Mouse (Mus musculus) thymus, postnatal 4 days (tissue): ENCODE measurements around the gene Tnip1.

Experiments
- DNase-seq: peaks from one replicate; pipeline ENCODE4 v3.0.0; 2021

Gene Tnip1

DNA sequence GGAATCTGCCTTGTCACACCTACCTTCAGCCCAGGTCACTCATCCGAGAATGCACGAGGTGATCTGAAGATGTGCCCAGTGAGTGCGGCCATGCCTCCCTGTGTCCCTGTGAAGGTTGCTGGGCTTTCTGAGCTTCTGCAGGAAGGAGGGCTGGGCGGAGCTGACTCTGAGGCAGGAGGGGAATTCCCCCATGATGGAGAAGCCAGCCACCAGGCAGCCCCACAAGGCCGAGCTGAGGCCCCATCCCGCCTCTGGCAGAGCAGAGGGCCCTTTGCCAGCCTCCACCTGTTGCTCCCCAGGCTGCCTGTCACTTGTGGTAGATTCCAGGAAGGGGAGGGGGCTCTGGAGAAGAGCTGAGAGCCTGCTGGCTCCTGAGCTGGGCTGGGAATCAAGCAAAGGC is at the start of gene Tnip1:
Gene Tnip1 (minus strand): TSS at position 108 of the 400 bp plus-strand sequence.
- peak; percentile 58 for DNase-seq

DNA sequence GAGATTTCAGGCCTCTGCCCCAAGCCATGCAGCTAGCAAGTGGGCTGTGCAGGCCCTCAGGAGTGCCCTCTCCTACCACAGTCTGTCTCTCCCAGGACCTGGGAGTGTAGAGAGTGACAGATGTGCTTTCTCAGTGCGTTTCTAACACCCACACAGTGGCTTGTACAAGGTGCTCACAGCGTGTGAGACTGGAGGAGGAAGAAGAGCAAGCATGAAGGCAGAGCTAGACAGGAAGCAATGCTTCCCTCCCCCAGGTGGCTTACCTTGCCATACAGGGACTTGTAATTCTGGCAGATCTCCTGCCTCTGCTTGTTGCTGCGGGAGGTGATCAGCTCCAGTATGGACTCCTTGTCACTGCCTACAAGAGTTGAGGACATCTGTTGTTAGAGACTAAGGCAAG is 48.7 kb upstream of the Tnip1 start:
- peak; percentile 25 for DNase-seq

DNA sequence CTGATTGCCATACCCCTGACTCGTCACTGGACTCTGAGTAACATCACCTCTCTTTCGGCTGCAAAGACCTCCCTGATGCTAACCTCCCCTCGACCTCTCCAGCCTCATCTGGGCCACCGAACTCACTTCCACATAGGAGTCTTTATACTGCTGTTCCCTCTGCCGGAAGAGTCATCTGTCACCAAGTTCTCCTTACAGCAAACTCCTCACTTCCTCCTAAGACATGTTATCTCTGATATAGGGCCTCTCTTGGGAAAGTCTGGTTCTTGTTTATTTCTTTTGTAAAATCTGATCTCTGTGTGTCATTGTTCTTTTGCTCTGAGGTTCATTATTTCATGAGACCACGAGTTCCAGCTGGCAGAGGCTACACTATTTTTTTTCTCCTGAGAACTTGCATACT is 45.5 kb upstream of the Tnip1 start:
- no peak for DNase-seq

DNA sequence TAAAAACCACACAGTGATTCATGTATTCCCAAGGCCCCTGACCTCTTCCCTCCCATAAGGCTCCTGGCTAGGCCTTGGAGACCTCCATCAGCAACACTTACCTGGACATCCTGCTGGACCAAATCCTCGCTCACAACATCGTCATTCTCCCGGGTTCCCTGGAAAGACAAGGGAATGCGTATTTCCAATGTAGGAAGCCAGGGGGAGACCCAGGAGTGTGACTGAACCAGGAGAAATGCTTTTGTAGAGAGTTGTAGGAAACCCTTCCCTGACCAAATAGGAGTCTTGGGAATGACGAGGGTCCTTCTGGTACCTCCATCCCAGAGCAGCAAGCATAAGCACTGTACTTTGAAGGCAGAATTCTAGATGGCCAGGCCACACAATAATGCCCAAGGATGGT is 43.0 kb upstream of the Tnip1 start:
- DNase-seq, result no peak

DNA sequence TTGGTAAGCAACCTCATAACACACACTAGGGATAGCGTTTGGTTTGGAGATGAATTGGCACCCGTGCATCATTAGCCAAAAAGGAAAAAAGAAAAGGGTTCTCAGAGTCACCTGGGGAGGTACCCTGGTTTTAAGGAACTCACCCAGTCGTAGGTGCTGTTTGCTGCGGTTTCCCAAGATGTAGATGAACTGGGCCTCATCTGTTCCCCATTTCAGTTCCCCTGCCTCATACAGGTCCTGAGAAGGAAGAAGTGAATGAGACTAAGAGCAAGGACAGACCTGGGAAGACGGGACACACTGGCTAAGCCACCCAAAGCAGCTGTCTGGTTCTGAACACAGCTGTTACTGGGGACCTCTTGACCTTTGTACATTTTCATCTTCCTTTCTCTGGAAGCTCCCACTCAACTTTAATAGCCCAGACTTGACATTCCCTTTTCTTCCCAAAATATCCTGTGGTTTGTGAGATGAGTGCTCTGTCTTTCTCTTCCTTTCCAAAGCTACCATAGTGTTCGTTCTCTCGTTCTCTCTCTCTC is 42.3 kb upstream of the Tnip1 start:
- no peak for DNase-seq

DNA sequence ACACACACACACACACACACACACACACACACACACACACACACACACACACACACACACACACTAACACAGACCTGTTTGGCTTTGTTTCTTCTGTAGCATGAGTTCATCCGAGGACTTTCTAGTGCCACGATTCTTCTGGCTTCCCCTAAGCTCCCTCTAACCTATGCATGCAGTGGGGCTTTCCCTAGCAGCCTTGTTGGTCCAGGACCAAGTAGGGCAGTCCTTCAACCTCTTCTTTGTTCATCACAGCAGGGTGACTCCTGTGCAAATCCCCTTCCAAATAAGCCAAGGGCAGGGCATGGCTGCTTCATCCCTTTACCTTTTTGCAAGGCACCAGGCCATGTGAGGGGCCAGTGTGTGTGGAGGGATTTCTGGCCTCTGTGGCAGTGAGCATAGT is 36.0 kb upstream of the Tnip1 start:
- DNase-seq, result no peak

DNA sequence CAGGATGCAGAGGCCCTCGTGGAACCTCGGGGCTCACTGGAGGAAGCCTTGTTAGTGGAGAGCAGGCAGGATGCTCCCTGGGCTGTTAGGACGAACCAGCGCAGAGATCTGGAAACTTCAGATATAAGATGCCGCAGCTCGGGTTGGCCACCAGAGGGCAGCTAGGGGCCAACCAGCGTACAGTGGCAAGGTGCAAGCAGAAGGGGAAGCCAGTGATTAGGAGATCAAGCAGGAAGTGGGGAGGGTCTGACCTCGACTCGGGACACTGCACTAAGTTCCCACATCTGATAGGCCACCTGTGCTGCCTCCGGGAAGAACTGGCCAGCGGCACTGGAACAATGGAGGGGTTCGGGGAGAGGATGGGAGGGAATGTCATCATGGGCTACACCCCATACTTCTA is 35.6 kb upstream of the Tnip1 start:
- peak; percentile 76 for DNase-seq

DNA sequence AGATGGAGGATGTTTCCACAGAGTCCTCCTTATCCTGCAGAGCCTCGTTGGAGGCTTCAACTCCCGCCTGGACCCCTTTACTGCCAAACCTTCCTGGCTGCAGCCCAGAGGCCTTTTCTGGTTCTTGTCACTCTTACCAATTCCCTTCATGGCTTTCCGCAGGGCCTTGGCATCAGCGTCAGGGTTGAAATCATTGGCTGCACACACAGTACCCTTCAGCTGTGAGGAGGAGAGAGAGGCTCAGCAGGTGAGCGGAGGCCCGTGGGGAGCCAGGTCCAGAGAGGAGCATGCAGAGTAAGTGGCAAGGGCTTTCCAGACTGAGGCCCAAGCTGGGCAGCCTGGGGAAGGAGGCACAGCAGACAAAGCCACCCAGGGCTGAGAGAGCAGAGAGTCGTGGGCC is 33.5 kb upstream of the Tnip1 start:
- no peak for DNase-seq

DNA sequence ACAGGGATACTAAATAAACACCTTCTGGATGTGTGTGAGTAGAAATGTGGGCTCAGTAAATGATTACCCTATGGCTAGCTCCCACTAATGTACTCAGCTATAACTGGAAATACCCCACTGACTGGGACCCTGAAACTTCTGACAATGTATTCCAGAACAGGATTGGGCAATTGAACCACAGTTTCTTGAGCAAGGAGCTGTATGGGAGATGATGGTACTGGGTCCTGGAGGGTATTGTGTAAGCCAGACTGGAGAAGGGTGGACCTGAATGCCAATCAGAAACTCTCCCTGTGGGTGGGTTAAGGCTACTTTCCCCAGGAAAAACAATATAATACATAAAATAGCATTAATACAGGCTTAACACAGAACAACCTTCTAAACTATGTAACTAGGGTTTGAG is 27.2 kb upstream of the Tnip1 start:
- no peak for DNase-seq

DNA sequence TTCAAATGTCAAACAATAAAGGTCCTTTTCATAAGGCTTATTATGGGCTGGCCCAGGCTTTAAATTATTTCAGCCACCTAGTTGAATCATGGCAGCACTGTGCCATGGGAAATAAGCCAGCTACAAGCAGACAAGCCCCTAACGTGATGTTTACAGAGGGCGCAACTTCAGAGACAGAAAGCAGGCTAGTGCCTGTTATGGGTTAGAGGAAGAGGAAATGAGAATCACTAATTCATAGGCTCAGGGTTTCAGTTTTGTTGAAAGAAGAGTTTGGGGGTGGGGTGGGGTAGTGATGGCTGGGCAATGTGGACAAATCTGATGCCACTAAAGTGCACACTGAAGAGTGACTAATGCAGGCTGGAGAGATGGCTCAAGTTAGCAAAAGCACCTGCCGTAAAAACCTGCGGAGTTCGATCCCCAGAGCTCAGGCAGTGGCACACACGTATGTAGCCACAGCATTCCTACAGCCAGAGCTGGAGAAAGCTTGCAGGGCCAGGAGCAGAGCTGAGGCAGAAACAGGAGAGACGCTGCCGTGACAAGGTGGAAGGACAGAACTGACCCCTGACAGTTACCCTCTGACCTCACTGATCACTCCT is 26.1 kb upstream of the Tnip1 start:
- no peak for DNase-seq

DNA sequence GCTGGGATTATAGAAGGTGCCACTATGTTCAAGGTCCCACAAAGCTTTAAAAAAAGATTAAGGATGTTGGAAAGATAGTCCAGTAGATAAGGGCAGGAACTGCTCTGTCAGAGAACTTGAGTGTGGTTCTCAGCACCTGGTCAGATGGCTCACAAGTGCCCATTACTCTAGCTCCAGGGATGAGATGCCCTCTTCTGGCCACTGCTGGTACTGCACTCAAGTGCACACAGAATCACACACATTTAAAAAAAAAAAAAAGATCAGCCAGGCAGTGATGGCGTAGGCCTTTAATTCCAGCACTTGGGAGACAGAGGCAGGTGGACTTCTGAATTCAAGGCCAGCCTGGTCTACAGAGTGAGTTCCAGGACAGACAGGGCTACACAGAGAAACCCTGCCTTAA is 25.3 kb upstream of the Tnip1 start:
- peak; percentile 77 for DNase-seq

DNA sequence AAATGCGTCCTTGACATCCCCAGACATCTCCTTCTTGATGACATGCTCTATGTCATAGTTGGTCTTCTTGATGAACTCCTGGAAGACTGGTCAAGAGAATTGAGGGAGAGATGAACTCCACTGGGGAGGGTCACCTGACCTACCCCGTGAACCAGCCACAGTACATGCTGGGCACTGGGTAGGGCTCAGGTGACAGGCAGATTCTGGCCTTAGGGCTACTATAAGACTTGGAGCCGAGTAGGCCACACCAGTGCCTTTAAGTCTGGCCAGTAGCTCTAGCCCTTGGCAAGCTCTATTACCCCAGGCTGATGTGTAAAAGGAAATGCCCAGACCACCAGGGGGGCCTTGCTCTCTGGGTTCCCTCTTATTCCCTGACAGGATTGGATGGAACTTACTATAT is 22.4 kb upstream of the Tnip1 start:
- no peak for DNase-seq

DNA sequence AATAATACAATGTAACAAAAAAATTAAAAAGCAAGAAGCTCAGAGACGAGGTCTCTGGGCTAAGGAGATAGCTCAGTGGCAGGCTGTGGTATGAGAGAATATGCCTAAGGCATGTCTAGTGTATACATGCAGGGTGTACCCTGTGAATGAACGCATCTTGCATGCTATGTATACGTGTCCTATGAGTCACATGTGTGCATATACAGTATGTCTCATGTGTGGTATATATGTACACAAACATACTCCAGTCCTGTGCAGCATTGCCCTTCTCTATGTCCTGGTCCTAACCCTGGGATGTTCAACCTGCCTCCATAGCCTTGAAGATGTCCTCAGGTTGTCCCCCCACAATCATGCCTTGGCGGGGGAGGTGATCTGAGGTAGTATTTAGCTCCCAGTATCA is 21.9 kb upstream of the Tnip1 start:
- DNase-seq, result no peak

DNA sequence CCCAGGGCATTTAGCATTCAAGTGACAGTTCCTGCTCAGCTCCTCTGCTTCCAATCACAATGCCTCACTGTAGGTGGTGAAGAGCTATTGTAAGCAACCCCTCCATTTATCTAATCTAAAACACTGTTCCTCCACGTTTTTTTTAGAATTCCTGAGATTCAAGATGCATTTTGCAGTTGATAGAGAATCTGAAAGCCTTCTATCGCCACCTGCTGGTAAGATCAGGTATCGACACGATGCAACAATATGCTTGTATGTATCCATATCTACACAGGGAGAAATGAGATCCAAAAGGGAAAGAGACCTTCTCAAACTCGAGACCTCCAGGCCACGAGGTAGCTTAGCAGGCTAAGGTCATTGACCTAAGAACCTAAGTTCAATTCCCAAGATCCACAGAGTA is 21.4 kb upstream of the Tnip1 start:
- peak; percentile 89 for DNase-seq

DNA sequence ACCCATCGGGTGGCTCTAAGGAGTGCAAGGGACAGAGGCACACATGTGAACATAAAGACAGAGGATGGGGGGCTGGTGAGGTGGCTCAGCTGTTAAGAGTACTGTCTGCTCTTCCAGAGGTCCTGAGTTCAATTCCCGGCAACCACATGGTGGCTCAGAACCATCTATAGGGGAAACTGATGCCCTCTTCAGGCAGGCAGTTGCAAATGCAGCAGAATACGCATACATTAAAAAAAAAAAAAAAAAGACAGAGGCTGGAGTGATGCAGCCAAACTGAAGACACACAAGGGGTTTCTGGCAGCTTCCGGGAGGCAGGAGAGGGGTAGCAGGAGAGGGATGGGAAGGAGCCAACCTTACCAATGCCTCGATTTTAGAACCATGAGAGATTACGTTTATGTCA is 19.8 kb upstream of the Tnip1 start:
- DNase-seq, result no peak

DNA sequence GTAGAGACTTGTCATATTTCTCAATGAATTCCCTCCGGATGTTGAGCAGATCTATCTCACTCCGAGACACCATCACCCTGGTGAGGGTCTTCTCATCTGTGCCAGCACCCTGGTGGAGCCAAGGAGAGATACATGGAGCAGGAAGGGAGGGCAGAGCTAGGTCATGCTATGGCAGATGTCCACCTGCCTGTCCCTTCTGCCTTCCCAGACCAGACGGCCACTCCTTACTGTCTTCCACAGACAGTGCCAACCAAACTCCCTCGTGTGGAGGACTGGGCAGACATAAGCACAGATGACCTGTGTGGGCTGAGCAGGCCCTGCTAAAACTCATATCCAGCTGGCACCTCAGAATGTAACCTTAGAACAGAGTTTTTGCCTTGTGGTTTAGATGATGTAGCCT is 18.9 kb upstream of the Tnip1 start:
- no peak for DNase-seq

DNA sequence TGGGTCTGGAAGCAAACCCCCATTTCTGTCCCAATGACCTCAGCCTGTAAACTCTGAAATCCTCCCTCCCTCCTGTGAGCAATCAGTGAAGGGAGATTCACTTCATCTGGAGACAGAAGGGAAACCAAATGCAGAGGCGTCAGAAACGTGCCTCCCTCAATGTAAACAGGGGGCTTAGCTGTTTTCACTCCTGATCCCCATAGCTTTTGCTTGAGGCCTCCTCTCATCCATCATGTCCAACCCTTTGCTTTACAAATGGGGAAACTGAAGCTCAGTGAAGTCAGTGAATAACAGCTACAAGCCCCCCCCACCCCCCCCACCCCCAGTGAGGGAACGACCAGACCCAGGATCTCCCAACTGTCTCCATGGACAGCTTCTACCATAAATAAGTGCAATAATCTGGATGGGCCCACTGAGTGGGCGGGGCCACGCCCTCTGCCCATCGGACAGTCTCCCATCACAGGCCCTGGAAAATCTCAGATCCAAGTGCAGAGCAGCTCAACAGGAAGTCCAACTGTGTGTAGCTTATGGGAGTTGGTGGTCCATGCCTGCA is 14.7 kb upstream of the Tnip1 start:
- DNase-seq, result no peak

DNA sequence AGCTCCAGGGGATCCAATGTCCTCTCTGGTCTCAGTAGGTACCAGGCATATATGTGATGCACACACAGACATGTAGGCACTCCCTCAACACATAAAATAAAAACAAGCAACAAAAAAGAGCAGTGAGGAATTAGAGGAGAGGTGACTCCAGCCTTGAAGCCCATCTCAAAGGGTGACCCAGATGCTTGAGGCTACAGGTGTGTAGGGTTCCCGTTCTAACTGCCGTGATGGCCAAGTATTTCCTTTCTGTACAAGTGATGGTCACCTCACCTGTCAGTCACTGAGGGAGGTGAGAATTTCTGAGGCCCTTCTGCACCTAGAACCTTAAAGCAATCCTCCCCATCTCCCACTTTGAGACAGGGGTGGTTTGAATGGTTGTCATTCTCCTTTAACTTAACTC is 13.6 kb upstream of the Tnip1 start:
- DNase-seq, result no peak

DNA sequence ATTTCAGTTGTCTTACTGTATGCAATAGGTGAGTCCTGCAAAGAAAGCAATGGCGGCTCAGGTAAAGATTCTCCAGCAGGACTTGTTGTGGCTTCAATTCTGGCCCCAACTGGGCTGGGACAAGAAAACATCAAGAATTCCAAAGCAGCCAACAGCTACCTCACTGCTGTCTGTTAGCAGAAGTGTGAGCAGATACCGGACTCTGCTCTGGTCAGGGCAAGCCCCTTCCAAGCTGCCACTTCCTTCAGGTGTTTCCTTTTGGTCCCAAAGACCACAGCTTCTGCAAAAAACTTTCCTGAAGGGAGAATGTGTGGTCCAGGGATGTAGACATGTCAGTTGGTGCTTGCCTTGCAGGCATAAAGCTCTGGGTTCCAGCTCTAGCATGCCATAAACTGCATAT is 13.0 kb upstream of the Tnip1 start:
- no peak for DNase-seq

DNA sequence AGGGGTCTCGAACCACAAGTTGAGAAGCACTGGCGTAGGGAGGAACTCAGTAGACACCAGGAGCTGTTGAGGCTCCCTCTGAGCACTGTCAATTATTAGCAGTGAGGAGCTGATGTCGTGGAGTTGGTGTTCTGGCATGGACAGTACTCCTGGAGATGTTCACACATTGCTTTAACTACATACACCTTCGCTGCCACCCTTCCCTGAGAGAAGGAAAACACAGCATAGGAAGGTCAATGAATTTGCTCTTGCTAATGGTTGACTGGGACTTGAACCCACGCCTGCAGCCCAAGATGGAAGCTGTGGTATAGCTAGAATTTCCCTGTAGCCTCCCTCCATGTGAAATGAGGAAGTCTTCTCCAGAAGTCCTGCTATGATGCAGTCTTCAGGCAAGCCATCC is 12.6 kb upstream of the Tnip1 start:
- DNase-seq, result no peak

DNA sequence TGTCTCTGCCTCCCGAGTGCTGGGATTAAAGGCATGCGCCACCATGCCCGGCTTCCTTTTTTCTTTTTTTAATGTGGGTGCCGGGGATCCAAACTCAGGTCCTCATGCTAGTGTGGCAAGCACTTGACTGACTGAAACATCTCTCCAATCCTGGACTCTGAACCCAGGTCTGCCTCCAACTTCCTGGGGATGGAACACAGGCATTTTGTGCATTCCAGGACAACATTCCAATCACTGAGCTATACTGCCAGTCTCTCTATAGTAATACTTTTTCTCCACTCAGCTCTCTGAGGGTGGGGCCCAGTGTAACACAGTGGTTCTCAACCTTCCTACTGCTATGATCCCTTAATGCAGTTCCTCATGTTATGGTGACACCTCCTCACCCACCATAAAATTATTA is 11.9 kb upstream of the Tnip1 start:
- DNase-seq, result no peak

DNA sequence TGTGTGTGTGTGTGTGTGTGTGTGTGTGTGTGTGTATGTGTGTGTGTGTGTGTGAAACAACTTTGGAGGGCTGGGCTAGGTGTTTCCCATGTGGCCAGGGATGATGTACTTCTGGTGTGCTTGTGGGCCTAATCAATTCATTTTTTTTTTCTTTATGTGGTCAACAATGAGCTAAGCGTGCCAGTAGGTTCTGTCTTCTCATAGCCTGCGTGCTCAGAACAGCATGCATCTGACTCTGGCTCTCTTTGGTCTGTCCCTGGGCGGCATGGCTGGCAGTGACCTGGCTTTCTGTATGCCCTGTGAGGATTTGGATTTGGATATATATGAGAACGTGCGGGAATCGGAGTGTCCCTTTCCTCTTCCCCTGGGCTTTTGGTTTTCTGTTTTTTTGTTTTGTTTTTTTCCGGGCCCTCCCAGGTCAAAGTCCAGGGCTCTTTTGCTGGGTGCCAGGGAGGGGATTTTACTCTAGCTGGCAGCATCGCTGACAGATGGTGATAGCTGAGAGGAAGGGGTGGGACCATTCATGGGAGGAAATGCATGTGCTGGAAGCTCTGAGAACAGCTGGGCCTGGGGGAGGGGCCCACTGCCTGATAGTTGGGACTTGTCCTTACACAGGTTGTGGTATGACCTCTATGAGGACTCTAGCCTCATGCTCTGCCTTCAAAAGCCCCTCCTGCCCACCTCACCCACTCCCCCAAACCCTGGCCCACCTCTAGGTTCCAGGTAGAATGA is 10.9 kb upstream of the Tnip1 start:
- peak; percentile 90 for DNase-seq

DNA sequence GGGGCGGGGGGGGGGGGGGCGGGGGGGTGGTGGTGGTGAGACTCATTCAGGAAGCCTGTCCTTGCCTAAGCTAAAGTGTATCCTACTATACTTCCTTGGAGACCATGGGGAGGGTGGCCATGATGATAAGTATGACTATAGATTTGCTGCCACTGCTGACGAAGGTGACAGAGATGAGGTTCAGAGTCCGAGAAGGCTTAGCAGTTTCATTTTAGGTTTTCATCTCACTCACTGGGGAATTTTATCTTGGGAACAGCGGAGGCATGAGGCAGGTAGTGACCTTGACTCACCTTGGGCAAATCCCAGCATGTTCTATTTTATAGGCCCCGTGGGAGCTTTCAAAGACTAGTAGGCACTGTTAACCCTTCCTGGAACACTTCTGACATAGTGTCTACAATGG is 10.1 kb upstream of the Tnip1 start:
- DNase-seq, result no peak

DNA sequence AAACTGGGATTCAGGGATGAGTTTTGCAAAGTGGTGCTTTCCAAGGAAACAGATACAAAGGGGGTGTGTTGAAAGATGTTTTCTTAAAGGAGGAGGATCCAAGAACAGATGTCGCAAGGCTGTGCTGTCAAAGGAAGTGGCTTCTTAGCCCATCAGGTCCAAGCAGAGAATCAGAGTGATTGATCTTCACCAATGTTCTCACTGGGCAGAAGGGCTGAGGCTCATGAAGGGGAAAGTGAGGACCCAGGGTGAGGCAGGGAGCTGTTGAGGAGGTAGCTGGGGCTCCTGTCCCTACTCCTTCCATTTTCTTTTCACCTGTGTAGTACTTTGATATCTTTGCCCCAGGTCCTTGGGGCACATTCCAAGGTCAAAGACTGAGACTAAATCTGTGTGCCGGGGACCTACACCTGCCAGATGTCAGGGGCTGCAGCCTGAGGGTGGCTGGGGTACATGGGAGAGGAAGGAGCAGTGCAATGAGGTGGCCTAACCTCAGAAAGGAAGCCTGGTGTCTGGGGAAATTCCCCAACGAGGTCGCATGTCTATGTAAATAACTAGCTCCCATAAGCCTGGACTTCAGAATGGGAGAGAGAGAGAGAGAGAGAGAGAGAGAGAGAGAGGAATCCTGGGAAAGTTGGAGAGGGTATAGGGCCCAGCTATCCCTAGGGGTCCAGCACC is 9.5 kb upstream of the Tnip1 start:
- DNase-seq, result peak; percentile 60
